Mouse (Mus musculus): ENCODE measurements around the gene Grhpr. TPM values are rescaled to one million over a fixed set of nuclear protein-coding genes. Genes with fewer than 3 reads are reported as not detected.

Grhpr gene
- total and polyA plus RNA-seq, 3 experiments, result 27.3 to 76.4 TPM; not detected in 1

- no peaks in the 10 kb centered on the region; a peak in 1 of 4 replicates for H3K4me1 ChIP-seq (ENCODE audit: control insufficient read depth in 1 of 2, insufficient read depth in 2 of 2, low read length in 2 of 2)
- TF ChIP-seq MXI1 (IDR thresholded peaks at IDR 0.05; ENCODE audit: low read depth, low read length) (no peak), HCFC1 (IDR thresholded peaks at IDR 0.05; ENCODE audit: low read depth, low read length) (no peak), TCF12 (IDR thresholded peaks at IDR 0.05; ENCODE audit: low read depth, low read length) (no peak), CTCF (IDR thresholded peaks at IDR 0.05 in 2 of 3, conservative IDR thresholded peaks at IDR 0.05 in 1 of 3; ENCODE audit: control insufficient read depth in 1 of 3, insufficient read depth in 1 of 3, low read depth in 2 of 3, low read length in 3 of 3, poor library complexity in 1 of 3, severe bottlenecking in 1 of 3) (no peak), GATA1 (IDR thresholded peaks at IDR 0.05; ENCODE audit: low read depth, low read length) (no peak), ZKSCAN1 (IDR thresholded peaks at IDR 0.05; ENCODE audit: low read depth, low read length) (no peak), MYB (IDR thresholded peaks at IDR 0.05; ENCODE audit: low read depth, low read length) (no peak), ZMIZ1 (IDR thresholded peaks at IDR 0.05; ENCODE audit: low read depth, low read length) (no peak), BHLHE40 (IDR thresholded peaks at IDR 0.05; ENCODE audit: borderline replicate concordance, low read depth, low read length) (no peak), E2F4 (IDR thresholded peaks at IDR 0.05; ENCODE audit: borderline replicate concordance, low read depth, low read length) (no peak)
Observed at GRCm38 (mm10) chr4:44998071-44998470, 16.9 kb downstream of the Grhpr start.

GRCm38 (mm10) chr4:45000001-45000400 lies 18.8 kb downstream of the Grhpr start:
- Histone ChIP-seq H3K4me3 (ENCODE audit: control insufficient read depth in 1 of 2, insufficient read depth in 1 of 2, low read depth in 2 of 2, low read length in 2 of 2) (no peak overlapping the region), H3K9me3 (replicated peaks; ENCODE audit: insufficient read depth, low read length) (no peaks in the 10 kb centered on the region), H3K79me2 (ENCODE audit: control insufficient read depth, insufficient read depth, low read length, poor library complexity) (no peaks in the 10 kb centered on the region; the same call in 1 of the 2 replicates), H3K36me3 (ENCODE audit: control insufficient read depth in 1 of 2, insufficient read depth in 2 of 2, low read length in 2 of 2) (no peaks in the 10 kb centered on the region), H3K4me1 (ENCODE audit: control insufficient read depth in 1 of 2, insufficient read depth in 2 of 2, low read length in 2 of 2) (no peaks in the 10 kb centered on the region), H3K27ac (ENCODE audit: control insufficient read depth, low read depth, low read length) (no peak overlapping the region), H3K27me3 (ENCODE audit: control insufficient read depth in 1 of 2, insufficient read depth in 2 of 2, low read length in 2 of 2) (no peaks in the 10 kb centered on the region), H3K9ac (ENCODE audit: control insufficient read depth, low read depth, low read length, poor library complexity, severe bottlenecking) (no peak overlapping the region)
- no peak for DNase-seq (ENCODE audit: low read depth, low spot score)
- TF ChIP-seq USF1 (IDR thresholded peaks at IDR 0.05; ENCODE audit: low read depth, low read length), result no peak
- TF ChIP-seq MAFK (IDR thresholded peaks at IDR 0.05; ENCODE audit: borderline replicate concordance, low read depth, low read length), result no peak
- TF ChIP-seq E2F4 (IDR thresholded peaks at IDR 0.05; ENCODE audit: borderline replicate concordance, low read depth, low read length), result no peak
- no peak for TF ChIP-seq CTCF (IDR thresholded peaks at IDR 0.05 in 2 of 3, conservative IDR thresholded peaks at IDR 0.05 in 1 of 3; ENCODE audit: control insufficient read depth in 1 of 3, insufficient read depth in 1 of 3, low read depth in 2 of 3, low read length in 3 of 3, poor library complexity in 1 of 3, severe bottlenecking in 1 of 3)
- TF ChIP-seq MAX (IDR thresholded peaks at IDR 0.05; ENCODE audit: low read length), result no peak

More at GRCm38 (mm10) chr4:44998071-44998470, 16.9 kb downstream of the Grhpr start:
- Histone ChIP-seq H3K36me3 (ENCODE audit: control insufficient read depth in 1 of 2, insufficient read depth in 2 of 2, low read length in 2 of 2) (no peaks in the 10 kb centered on the region), H3K27ac (ENCODE audit: control insufficient read depth, low read depth, low read length) (no peak overlapping the region), H3K27me3 (ENCODE audit: control insufficient read depth in 1 of 2, insufficient read depth in 2 of 2, low read length in 2 of 2) (no peaks in the 10 kb centered on the region), H3K9ac (ENCODE audit: control insufficient read depth, low read depth, low read length, poor library complexity, severe bottlenecking) (no peak overlapping the region), H3K79me2 (ENCODE audit: control insufficient read depth, insufficient read depth, low read length, poor library complexity) (no peaks in the 10 kb centered on the region), H3K4me3 (ENCODE audit: control insufficient read depth in 1 of 2, insufficient read depth in 1 of 2, low read depth in 2 of 2, low read length in 2 of 2) (no peak overlapping the region), H3K9me3 (replicated peaks; ENCODE audit: insufficient read depth, low read length) (no peaks in the 10 kb centered on the region)
- DNase-seq (ENCODE audit: low read depth, low spot score), result no peak

- Histone ChIP-seq H3K27me3 (ENCODE audit: control insufficient read depth in 1 of 2, insufficient read depth in 2 of 2, low read length in 2 of 2) (no peaks in the 10 kb centered on the region), H3K9me3 (replicated peaks; ENCODE audit: insufficient read depth, low read length) (no peaks in the 10 kb centered on the region), H3K4me3 (ENCODE audit: control insufficient read depth in 1 of 2, insufficient read depth in 1 of 2, low read depth in 2 of 2, low read length in 2 of 2) (no peak overlapping the region), H3K9ac (ENCODE audit: control insufficient read depth, low read depth, low read length, poor library complexity, severe bottlenecking) (no peak overlapping the region), H3K36me3 (ENCODE audit: control insufficient read depth in 1 of 2, insufficient read depth in 2 of 2, low read length in 2 of 2) (peaks cover 0 to 8% of the 10 kb centered on the region in 2 experiments; a peak in 2 of 4 replicates), H3K4me1 (ENCODE audit: control insufficient read depth in 1 of 2, insufficient read depth in 2 of 2, low read length in 2 of 2) (peaks cover 0 to 7% of the 10 kb centered on the region in 2 experiments; a peak in 2 of 4 replicates), H3K79me2 (ENCODE audit: control insufficient read depth, insufficient read depth, low read length, poor library complexity) (peaks cover 5% of the 10 kb centered on the region), H3K27ac (ENCODE audit: control insufficient read depth, low read depth, low read length) (no peak overlapping the region)
- no peak for DNase-seq (ENCODE audit: low read depth, low spot score)
- no peak for TF ChIP-seq ZMIZ1 (IDR thresholded peaks at IDR 0.05; ENCODE audit: low read depth, low read length)
Observed at GRCm38 (mm10) chr4:45005452-45005851, 24.3 kb downstream of the Grhpr start.

Data from MEL (cell line).